30 mouse cellular contexts compared by ENCODE assay signal in the genomic region with DNA sequence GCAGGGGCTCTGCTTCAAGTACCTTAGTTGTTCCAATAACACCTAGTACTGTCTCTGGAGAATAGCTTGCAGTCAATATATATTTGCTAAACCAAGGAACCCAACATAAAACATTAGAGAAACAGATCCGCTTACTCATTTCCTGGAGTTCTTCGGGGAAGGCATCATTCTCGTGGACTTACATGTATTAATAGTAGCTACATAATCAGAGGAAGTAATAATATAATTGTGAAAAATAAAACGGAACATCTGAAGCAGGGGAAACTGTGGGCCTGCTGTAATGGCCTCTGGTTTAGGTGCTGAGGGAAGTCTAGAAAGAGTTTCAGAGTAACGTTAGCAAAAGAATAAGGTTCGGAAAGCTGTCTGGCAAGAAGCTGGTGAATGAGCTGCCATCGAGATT. TPM values are rescaled to one million over a fixed set of nuclear protein-coding genes. Genes with fewer than 3 reads are reported as not detected.
A peak's percentile ranks its signal among the peaks of the same experiment; 100 is the strongest.
DNase-seq lines count a peak whose midpoint lies in the region; ATAC-seq and TF ChIP-seq lines count a peak whose summit lies in the region.
"Had no signal": no experiment of that assay in that cellular context is flagged by ENCODE, and none has a peak within 500 bp of the region (broad histone marks: within the 10 kb centered on the region; RNA-seq: fewer than 3 reads in every experiment).

No protein-coding gene starts in this region.

- H3K27me3 ChIP-seq in heart, postnatal 0 days (ENCODE audit: control insufficient read depth, insufficient read depth, low read length): no peaks in the 10 kb centered on the region
- no peaks in the 10 kb centered on the region for H3K27me3 ChIP-seq in lung, embryonic 15.5 days
- H3K27me3 ChIP-seq: forebrain, embryonic 15.5 days; limb, embryonic 15.5 days; liver, embryonic 13.5 days; neural tube, embryonic 12.5 days; Patski had no signal

- TF ChIP-seq POLR2A in bone marrow macrophage, adult 2 months (IDR thresholded peaks at IDR 0.05; ENCODE audit: borderline replicate concordance, low read depth, low read length): no peak

- TF ChIP-seq CTCF in gastrocnemius, adult 2 months (IDR thresholded peaks at IDR 0.05): no peak
- no peak for TF ChIP-seq CTCF in heart, postnatal 0 days (IDR thresholded peaks at IDR 0.05; ENCODE audit: low read depth)
- no peak for TF ChIP-seq CTCF in bone marrow macrophage, adult 2 months (IDR thresholded peaks at IDR 0.05; ENCODE audit: low read depth, low read length)

- H3K27ac ChIP-seq in gastrocnemius, adult 2 months: peak overlapping the region; percentile 38
- peak overlapping the region; percentile 39; the same call in 1 of the 2 replicates for H3K27ac ChIP-seq in heart, postnatal 0 days (ENCODE audit: low read depth)
- peak overlapping the region; percentile 41 for H3K27ac ChIP-seq in lung, embryonic 15.5 days
- peak overlapping the region; percentile 53 for H3K27ac ChIP-seq in bone marrow macrophage, adult 2 months (ENCODE audit: insufficient read depth, low read depth, low read length)
- H3K27ac ChIP-seq: forebrain, embryonic 15.5 days; hindbrain, embryonic 14.5 days; limb, embryonic 10.5 days; limb, embryonic 15.5 days; liver, embryonic 13.5 days; neural tube, embryonic 12.5 days; stomach, postnatal 0 days had no signal

- no peak for TF ChIP-seq EP300 in heart, postnatal 0 days (IDR thresholded peaks at IDR 0.05; ENCODE audit: low read depth)

- H3K9me3 ChIP-seq in heart, postnatal 0 days (replicated peaks; ENCODE audit: control insufficient read depth, low read length): no peaks in the 10 kb centered on the region
- H3K9me3 ChIP-seq in lung, embryonic 15.5 days: no peaks in the 10 kb centered on the region
- H3K9me3 ChIP-seq: forebrain, embryonic 15.5 days; limb, embryonic 10.5 days; limb, embryonic 15.5 days; liver, embryonic 13.5 days; neural tube, embryonic 12.5 days had no signal

- no peak overlapping the region for H3K4me3 ChIP-seq in gastrocnemius, adult 2 months
- no peak overlapping the region for H3K4me3 ChIP-seq in heart, postnatal 0 days (ENCODE audit: low read depth, low read length)
- no peak overlapping the region for H3K4me3 ChIP-seq in lung, embryonic 15.5 days
- H3K4me3 ChIP-seq in bone marrow macrophage, adult 2 months (ENCODE audit: insufficient read depth, low read length): no peak overlapping the region
- H3K4me3 ChIP-seq: forebrain, embryonic 15.5 days; limb, embryonic 10.5 days; limb, embryonic 15.5 days; liver, embryonic 13.5 days; myocyte; neural tube, embryonic 12.5 days had no signal

- no peak overlapping the region for H3K4me2 ChIP-seq in heart, postnatal 0 days (ENCODE audit: low read depth, low read length)
- H3K4me2 ChIP-seq in lung, embryonic 15.5 days: no peak overlapping the region
- H3K4me2 ChIP-seq: forebrain, embryonic 15.5 days; heart, embryonic 11.5 days; hindbrain, embryonic 14.5 days; limb, embryonic 15.5 days; liver, embryonic 13.5 days; midbrain, embryonic 11.5 days; neural tube, embryonic 12.5 days had no signal

- no peak for DNase-seq in gastrocnemius, adult 2 months
- no peak for DNase-seq in gastrocnemius, adult 18-20 months (ENCODE audit: low spot score)
- DNase-seq in heart, postnatal 0 days (ENCODE audit: low spot score): no peak
- DNase-seq in heart, postnatal 25 days (ENCODE audit: low spot score): no peak
- DNase-seq in lung, postnatal 14 days: no peak
- DNase-seq: adrenal gland, postnatal 10 days; cerebellum, adult 11 months; cerebellum, adult 9-10 months; cerebellum, postnatal 36 days; heart, postnatal 4 days; kidney, adult 8-10 months; kidney, postnatal 10 days; layer of hippocampus, adult 9-11 months; liver, embryonic 13.5 days; lung, adult 18-20 months; right cerebral cortex, postnatal 4 days; thymus, adult 18-20 months; thymus, postnatal 25 days had no signal

- H3K9ac ChIP-seq in heart, postnatal 0 days (replicated peaks; ENCODE audit: low read depth, low read length): no peak overlapping the region
- H3K9ac ChIP-seq in lung, embryonic 15.5 days: no peak overlapping the region
- H3K9ac ChIP-seq: forebrain, embryonic 15.5 days; hindbrain, embryonic 14.5 days; limb, embryonic 15.5 days; liver, embryonic 13.5 days; neural tube, embryonic 12.5 days had no signal

- no peak for ATAC-seq in heart, postnatal 0 days (ENCODE audit: insufficient read depth, low read depth)
- no peak for ATAC-seq in lung, embryonic 15.5 days (ENCODE audit: borderline replicate concordance, extremely low read depth, low FRiP score, low TSS enrichment)
- ATAC-seq: forebrain, embryonic 15.5 days; Patski had no signal

- WGBS in heart, postnatal 0 days: 66% methylated on average over 7 of the region's 7 CpGs
- 62% methylated on average over 7 of the region's 7 CpGs for WGBS in lung, embryonic 15.5 days

- intact Hi-C loops in gastrocnemius, adult 2 months (cut with DNase I): no loop called here
- intact Hi-C loops in heart, postnatal 25 days (cut with DNase I): no loop called here

- no peaks in the 10 kb centered on the region for H3K36me3 ChIP-seq in heart, postnatal 0 days (replicated peaks; ENCODE audit: control insufficient read depth, insufficient read depth, low read length)
- H3K36me3 ChIP-seq in lung, embryonic 15.5 days: no peaks in the 10 kb centered on the region
- H3K36me3 ChIP-seq: forebrain, embryonic 15.5 days; limb, embryonic 10.5 days; limb, embryonic 15.5 days; liver, embryonic 13.5 days; neural tube, embryonic 12.5 days had no signal

- H3K4me1 ChIP-seq in heart, postnatal 0 days (ENCODE audit: control insufficient read depth, insufficient read depth): no peaks in the 10 kb centered on the region
- no peaks in the 10 kb centered on the region for H3K4me1 ChIP-seq in lung, embryonic 15.5 days
- peaks cover 15% of the 10 kb centered on the region for H3K4me1 ChIP-seq in bone marrow macrophage, adult 2 months (ENCODE audit: control insufficient read depth, insufficient read depth, low read length)
- H3K4me1 ChIP-seq: limb, embryonic 15.5 days; liver, embryonic 13.5 days had no signal

RNA-seq across cellular contexts. Expression of a gene that starts 47.9 kb away (rescaled TPM):
- 10 to 100 TPM; 32.4 to 35.6 TPM for total RNA-seq in gastrocnemius, adult 2 months (2021)
- 10 to 100 TPM; 27.0 to 33.4 TPM for total RNA-seq in gastrocnemius, adult 18-20 months (2021)
- 66.7 and 77.3 TPM in 2 replicates for total RNA-seq in heart, postnatal 0 days (2014; rRNA removed; ENCODE audit: low replicate concordance)
- polyA plus RNA-seq in heart, postnatal 0 days (2015; fragmentation: Nextera tagmentation; extraction: Ambion mirVana): 10.1 and 11.4 TPM in 2 replicates
- 10 to 100 TPM; 70.6 to 77.9 TPM for total RNA-seq in heart, postnatal 25 days (2021)
- 11.8 and 13.7 TPM in 2 replicates for polyA plus RNA-seq in lung, embryonic 15.5 days (2015; fragmentation: Nextera tagmentation; extraction: Ambion mirVana)
- 14.7 and 22.7 TPM in 2 replicates for polyA plus RNA-seq in bone marrow macrophage, adult 2 months (2012; ENCODE audit: insufficient read depth, insufficient read length, missing spikeins)
